Mouse (Mus musculus): Measurements from ENCODE around the gene Gm17428.
"Not testable (repeated sequence)": the region's sequence is repeated elsewhere in the genome, so short reads cannot be mapped to it uniquely, and the experiment has no call there.

Gene Gm17428

DNA sequence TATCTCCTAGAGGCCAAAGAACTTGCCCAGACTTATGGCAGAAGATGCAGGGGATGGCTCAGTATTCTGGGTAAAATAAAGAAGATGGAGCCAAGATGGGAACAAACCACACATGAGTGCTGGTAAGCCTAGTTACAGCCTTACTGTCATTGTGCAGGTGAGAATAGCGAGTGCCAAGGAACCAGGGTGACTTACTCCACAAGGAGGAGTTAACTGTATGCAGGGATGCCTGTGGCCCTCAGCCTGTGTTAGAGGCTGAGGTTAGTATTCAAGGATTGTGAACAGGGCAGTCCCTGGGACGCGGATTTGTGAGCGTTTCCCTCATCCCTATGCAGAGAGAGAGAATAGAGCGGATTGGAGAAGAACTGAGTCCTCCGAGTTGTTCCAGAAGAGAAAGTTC is 25.1 kb upstream of the Gm17428 start:
- no peak for DNase-seq (ENCODE audit: low read depth, low spot score)

GRCm38 (mm10) chr14:54953664-54954206 is 23.0 kb upstream of the Gm17428 start:
- no peak for DNase-seq (ENCODE audit: low read depth, low spot score)

- DNase-seq (ENCODE audit: low read depth, low spot score) = no peak
These were observed 22.3 kb upstream of the Gm17428 start for GRCm38 (mm10) chr14:54954474-54954873.

DNA sequence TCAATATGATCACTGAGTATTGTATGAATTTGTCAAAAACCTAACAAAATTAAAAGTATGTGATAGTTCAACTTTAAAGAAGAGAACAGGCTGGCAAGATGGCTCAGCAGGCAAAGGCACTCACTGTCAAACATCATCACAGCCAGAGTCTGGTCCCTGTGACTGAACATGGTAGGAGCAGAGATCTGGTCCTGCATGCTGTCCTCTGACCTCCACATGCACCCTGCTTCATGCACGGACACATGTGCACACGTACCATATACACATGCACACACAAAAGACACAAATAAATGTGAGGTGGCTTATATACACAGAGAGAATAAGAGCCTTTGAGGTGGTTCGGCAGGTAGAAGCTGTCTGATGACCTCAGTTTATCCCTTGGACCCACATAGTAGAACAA is 21.3 kb upstream of the Gm17428 start:
- DNase-seq (ENCODE audit: low read depth, low spot score) = no peak

DNA sequence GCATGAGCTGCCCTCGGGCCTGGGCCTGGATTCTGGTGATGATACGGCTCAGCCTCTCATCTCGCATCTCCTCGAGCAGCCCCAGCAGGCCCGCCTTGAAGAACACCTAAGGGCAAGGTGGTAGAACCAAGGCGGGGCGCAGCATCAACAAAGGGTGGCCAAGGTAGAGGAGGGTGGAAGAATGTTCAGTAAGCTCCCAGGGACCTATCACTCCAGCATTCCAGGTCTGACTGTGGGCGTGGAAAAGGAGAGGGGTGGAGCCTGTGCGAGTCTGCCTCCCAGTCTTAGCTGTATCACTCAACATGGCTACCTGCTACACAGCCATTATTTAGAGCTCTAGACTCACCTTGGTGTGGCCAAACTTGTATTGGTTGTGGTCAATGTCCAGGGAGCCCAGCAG is 20.2 kb upstream of the Gm17428 start:
- no peak for DNase-seq (ENCODE audit: low read depth, low spot score)

DNA sequence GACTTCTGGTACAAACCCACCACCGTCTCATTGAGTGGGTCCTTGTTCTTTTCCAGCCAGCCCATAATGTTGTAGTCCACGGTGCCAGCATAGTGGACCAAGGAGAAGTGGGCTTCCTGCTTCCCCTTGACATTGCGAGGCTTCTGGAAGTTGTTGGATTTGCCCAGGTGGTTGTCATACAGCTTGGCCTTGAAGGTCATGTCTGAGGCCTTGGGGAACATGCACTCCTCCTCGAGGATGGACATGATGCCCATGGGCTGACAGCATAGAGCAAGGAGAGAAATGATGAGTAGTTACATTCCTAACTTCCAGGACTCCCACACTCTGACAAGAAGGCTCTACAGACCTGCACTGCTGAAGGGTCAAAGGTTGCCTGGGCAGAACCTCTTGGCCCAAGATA is 18.2 kb upstream of the Gm17428 start:
- no peak for DNase-seq (ENCODE audit: low read depth, low spot score)

DNA sequence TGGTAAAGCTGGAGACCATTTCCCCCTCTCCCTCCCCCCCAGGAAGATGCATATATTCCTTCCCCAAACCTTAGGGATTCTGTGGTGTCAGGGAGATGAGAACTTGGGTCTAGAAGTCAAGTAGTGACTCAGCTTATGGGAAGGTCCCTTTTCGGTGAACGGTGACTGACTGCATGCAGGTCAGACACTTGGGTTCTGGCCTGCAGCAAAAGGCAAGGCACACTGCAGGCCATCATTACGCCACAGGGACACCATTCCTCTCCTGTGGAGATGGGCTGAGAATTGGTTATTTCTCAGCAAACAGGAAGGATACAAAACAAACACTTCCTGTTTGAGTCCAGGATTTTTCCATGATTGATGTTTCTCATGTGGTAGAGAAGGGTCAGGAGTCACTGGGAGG is 17.5 kb upstream of the Gm17428 start:
- no peak for DNase-seq (ENCODE audit: low read depth, low spot score)

DNA sequence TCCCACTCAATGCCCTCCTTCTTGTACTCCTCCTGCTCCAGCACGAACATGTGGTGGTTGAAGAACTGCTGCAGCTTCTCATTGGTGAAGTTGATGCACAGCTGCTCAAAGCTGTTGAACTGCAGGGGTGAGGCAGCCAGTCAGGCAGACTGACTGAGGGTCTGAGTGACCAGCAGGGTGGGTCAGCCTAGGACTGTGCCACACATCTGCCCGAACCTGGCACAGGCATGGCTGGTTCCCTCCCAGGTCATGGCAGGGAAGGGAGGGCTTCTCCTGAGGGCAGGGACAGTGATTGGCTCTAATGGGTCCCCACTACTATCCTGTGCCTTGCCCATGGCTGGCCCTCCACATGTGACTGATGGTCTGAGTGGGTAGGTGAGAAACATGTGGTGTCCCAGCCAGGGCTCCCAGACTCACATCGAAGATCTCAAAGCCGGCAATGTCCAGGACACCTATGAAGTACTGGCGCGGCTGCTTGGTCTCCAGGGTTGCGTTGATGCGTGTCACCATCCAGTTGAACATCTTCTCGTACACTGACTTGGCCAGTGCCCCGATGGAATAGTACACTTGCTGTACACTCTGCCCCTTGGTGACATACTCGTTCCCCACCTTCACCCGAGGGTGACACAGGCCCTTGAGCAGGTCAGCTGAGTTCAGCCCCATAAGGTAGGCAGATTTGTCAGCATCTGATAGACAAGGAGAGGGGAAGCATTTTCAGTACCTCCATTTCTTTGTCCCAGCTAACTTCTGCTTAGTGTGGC is 16.7 kb upstream of the Gm17428 start:
- not testable (repeated sequence) for DNase-seq (ENCODE audit: low read depth, low spot score)

DNA sequence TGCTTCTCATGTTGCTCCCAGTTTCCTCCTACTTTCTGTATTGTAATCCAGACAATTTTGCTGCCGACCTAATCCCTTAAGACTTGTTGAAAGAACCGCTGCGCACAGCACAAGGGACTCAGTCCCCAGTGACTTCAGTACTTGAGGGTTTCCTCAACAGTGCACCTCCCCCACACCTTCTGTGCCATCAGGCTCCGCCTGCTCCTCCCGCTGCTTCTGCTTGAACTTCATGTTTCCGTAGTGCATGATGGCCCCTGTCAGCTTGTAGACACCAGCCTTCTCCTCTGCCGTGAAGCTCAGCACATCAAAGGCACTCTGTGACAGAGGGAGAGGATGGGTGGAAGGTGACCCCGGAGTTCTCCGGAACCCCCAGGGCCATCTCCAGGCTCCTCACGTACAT is 16.0 kb upstream of the Gm17428 start:
- DNase-seq (ENCODE audit: low read depth, low spot score) = no peak

GRCm38 (mm10) chr14:54961487-54961886 is 15.2 kb upstream of the Gm17428 start:
- DNase-seq (ENCODE audit: low read depth, low spot score) = no peak

GRCm38 (mm10) chr14:54962714-54963113 is 14.0 kb upstream of the Gm17428 start:
- DNase-seq (ENCODE audit: low read depth, low spot score) = no peak

DNA sequence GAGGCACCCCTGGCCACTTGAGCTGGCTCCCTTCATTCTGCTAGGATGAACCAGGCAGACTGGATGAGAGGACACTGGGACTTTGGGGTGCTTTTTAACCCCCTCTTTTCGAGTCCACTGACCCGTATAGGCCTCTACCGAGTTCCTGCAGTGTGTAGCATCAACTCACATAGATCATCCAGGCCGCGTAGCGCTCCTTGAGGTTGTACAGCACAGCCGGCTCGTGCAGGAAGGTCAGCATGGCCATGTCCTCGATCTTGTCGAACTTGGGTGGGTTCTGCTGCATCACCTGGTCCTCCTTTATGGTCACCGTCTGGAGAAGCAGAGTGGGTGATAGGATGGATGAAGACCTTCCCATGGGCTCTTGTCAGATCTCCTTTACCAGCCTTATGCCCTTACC is 13.0 kb upstream of the Gm17428 start:
- DNase-seq (ENCODE audit: low read depth, low spot score) = no peak

DNA sequence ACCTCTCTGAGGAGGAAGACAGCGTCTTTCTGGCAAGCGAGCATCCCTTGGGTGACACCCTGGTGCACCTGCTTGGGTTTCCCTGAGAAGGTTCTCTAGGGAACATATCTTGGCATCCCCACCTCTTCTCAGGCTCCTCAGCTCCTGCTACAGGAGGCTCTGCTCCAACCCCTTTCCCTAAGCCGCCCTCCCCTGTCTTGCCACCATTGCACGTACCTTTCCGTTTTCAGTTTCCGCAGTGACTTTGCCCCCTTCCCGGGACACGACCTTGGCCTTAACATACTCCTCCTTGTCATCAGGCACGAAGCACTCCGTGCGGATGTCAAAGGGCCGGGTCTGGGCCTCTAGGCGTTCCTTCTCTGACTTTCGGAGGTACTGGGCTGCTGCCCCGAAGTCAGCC is 11.7 kb upstream of the Gm17428 start:
- DNase-seq (ENCODE audit: low read depth, low spot score) = no peak

- no peak for DNase-seq (ENCODE audit: low read depth, low spot score)
These were observed 11.1 kb upstream of the Gm17428 start for GRCm38 (mm10) chr14:54965631-54966030.

DNA sequence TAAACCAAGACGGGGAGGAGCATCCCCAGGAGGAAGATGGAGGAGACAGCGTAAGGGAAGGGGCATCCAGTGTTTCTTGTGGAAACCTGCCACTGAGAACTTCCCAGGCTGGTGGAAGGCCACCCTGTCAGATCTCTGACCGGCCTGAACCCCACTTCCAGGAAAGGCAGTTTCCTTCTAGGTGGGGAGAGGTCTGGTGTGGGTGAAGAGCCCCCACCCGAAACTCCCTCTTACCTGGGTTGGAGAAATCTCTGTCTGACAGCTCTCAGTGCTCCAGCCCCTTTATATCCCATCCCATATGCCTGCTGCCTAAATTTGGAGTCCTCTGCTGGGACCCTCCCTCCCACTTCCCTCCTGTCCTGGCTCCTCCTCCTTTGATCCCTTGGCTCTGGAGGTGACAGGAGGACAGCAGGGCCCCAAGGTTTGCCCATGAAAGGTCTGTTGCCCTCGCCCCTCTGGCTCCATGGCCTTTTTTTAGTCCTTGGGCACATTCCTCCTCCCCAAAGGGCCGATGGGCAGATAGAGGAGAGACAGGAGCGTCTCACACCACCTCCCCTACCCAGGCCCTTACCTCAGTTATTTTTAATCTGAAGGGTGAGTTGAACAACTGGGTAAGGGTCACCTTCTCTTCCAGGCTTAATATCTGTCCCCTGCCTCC is 10.3 kb upstream of the Gm17428 start, which contains the start of gene Myh6:
Gene Myh6 (minus strand): TSS at position 608 of the 658 bp plus-strand sequence.
- DNase-seq (ENCODE audit: low read depth, low spot score) = no peak

GRCm38 (mm10) chr14:54967874-54968273 is 8.9 kb upstream of the Gm17428 start:
- no peak for DNase-seq (ENCODE audit: low read depth, low spot score)

DNA sequence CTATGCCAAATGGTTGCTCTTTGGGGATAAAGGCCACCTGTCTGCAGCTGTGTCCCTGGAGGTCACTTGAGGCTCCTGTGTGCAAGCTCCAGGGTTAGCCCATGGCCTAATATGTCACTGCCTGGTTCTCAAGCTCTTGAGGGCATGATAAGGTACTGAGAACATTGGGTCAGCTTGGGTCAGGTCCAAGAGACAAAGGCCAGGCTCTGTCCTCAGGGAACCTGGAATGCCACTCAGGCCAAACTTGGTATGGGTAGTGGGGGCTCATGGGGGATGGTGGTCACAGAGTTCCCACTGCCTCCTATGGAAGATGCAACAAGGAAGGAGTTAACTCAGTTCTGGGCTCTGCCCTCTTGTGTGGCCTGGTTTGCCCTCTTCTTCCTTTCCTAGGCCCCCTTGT is 8.4 kb upstream of the Gm17428 start:
- no peak for DNase-seq (ENCODE audit: low read depth, low spot score)

DNA sequence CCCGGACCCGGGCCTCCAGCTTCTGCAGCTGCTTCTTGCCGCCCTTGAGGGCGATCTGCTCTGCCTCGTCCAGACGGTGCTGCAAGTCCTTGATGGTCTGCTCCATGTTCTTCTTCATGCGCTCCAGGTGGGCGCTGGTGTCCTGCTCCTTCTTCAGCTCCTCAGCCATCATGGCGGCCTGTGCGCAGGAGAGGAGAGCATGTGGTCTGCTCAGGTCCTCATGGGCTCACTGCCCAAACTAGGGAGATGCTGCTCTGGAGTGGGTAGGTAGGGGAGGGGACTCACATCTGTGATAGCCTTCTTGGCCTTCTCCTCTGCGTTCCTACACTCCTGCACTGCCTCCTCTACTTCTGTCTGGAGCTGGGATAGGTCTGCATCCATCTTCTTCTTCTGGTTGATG is 3.9 kb upstream of the Gm17428 start:
- DNase-seq (ENCODE audit: low read depth, low spot score) = not testable (repeated sequence)

- DNase-seq (ENCODE audit: low read depth, low spot score) = no peak
These were observed 2.5 kb upstream of the Gm17428 start for GRCm38 (mm10) chr14:54974068-54974791.

DNA sequence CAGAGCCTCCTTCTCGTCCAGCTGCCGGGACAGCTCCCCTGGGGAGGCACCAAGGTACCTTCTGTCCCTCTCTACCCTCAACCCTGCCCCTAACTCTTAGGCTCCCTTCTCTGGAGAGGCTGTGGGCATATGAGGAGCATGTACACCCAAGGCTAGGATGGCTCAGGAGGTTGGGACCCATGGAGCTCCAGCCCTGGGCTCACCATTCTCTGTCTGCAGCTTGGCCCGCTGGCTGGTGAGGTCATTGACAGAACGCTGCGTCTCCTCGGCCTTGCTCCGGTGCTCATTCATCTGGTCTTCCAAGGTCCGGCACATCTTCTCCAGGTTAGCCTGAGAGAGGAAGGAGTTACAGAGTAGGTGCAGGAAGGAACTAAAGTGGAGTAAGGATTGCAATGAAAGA is 1.9 kb downstream of the Gm17428 start:
- no peak for DNase-seq (ENCODE audit: low read depth, low spot score)

- DNase-seq (ENCODE audit: low read depth, low spot score) = no peak
These were observed 5.2 kb downstream of the Gm17428 start for GRCm38 (mm10) chr14:54981934-54982333.

DNA sequence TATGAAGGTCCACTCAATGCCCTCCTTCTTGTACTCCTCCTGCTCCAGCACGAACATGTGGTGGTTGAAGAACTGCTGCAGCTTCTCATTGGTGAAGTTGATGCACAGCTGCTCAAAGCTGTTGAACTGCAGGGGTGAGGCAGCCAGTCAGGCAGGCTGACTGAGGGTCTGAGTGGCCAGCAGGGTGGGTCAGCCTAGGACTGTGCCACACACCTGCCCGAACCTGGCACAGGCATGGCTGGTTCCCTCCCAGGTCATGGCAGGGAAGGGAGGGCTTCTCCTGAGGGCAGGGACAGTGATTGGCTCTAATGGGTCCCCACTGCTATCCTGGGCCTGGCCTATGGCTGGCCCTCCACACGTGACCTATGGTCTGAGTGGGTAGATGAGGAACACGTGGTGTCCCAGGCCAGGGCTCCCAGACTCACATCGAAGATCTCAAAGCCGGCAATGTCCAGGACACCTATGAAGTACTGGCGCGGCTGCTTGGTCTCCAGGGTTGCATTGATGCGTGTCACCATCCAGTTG is 11.7 kb downstream of the Gm17428 start:
- not testable (repeated sequence) for DNase-seq (ENCODE audit: low read depth, low spot score)

All from WW6 (cell line).